Mouse (Mus musculus) erythroblast, embryonic 14.5 days (primary cell): Measurements from ENCODE around the gene Armcx2.

Experiments used
- GATA1 ChIP-seq: IDR thresholded peaks from 2 replicates; pipeline ENCODE4 v1.6.1; 2012; ENCODE audit warnings: low read length, inconsistent platforms, mixed read lengths
- TAL1 ChIP-seq: IDR thresholded peaks from 3 replicates; pipeline ENCODE4 v1.6.1; 2012; ENCODE audit warnings: low read length, inconsistent platforms, mixed read lengths

DNA sequence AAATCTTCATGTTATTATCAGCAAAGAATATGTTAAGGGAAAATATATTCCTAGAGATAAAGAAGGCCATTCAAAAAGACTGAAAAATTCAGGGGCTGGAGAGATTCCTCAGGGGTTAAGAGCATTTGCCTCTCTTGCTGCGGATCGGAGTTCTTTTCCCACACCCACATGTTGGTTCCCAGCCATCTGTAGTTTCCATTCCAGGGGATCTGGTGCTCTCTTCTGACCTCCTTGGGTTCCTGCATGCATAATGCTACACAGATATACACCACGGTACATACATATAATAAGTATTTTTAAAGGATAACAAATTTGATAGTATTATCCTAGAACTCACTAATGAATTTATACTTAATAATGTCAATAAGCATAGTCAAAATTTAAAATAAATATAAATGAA is 21.5 kb upstream of the Armcx2 start:
- no peak for TF ChIP-seq TAL1
- TF ChIP-seq GATA1, result no peak
